Mouse (Mus musculus): ENCODE data around the gene Lyzl4. TPM values are rescaled to one million over a fixed set of nuclear protein-coding genes. Genes with fewer than 3 reads are reported as not detected.
"Not testable (repeated sequence)": the region's sequence is repeated elsewhere in the genome, so short reads cannot be mapped to it uniquely, and the experiment has no call there.

Gene Lyzl4
- total RNA-seq, 2 experiments from 2014 or later: not detected

GRCm38 (mm10) chr9:121606498-121607096 is 35.3 kb downstream of the Lyzl4 start:
- no peak for ATAC-seq (replicated peaks; ENCODE audit: low FRiP score, poor library complexity, severe bottlenecking)

- no peak for ATAC-seq (replicated peaks; ENCODE audit: low FRiP score, poor library complexity, severe bottlenecking)
Observed at GRCm38 (mm10) chr9:121605414-121606278, 36.2 kb downstream of the Lyzl4 start.

GRCm38 (mm10) chr9:121602381-121602780 is 39.5 kb downstream of the Lyzl4 start:
- ATAC-seq (replicated peaks; ENCODE audit: low FRiP score, poor library complexity, severe bottlenecking): no peak

DNA sequence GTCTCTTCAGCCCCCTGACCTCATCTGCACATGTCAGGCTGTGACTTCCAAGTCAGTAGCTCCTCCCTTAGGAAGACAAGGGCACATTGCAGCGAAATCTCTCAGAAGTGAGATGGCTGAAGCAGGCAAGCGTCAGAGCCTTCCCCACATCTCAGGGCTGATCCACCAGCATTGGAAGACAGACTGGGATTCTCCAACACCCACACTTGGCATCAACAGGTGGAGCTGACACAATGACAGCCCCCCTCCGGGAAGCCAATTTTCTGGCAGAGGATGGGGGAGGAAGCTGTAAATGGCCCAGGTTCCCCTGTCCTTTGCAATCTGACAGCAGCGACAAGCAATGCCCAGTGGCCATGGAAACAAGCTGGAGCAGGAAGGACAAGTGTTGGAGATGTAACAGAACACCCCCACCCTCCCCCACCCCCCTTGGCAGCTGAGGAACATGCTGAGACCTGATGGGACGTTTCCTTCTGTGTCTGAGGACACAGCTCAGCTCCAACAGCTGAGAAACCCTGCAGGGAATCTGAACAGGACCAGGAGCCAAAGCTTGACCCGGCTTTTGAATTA is 41.0 kb downstream of the Lyzl4 start:
- ATAC-seq (replicated peaks; ENCODE audit: low FRiP score, poor library complexity, severe bottlenecking): no peak

- ATAC-seq (replicated peaks; ENCODE audit: low FRiP score, poor library complexity, severe bottlenecking): no peak
Observed at GRCm38 (mm10) chr9:121600201-121600860, 41.6 kb downstream of the Lyzl4 start.

DNA sequence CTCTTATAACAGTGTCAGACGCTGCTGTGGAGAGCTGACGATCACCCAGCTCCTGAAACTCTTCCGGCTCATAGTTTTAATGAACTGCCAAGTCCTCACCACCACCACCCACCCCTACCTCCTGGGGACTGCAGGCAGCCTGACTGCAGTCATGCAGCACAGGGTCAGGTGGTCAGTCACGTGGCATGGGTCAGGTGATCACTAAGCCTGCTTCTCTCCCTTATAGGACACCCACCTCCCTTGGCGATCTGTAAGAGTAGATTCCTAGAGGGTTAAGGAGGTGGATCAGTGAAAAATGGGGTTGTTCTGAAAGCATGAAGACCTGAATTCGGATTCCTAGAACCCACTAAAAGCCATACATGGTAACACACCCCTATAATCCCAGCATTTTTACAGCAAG is 42.3 kb downstream of the Lyzl4 start:
- ATAC-seq (replicated peaks; ENCODE audit: low FRiP score, poor library complexity, severe bottlenecking): no peak

DNA sequence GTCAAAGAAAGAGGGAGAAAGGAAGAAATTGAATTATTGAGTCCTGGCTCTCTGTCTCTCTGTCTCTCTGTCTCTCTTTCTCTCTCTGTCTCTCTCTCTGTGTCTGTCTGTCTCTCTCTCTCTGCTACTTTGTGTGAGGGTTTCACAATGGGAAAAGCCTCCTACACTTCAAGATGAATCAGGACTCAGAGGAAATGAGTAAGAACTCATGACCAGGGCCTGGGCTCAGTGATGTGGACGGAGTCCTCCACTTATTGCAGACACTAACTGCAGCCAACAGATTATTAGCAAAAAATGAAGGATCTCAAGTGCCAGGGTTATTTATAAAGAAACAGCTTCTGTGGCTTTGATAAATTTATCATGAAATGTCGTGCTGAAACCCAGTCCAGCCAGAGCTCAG is 43.8 kb downstream of the Lyzl4 start:
- no peak for ATAC-seq (replicated peaks; ENCODE audit: low FRiP score, poor library complexity, severe bottlenecking)

DNA sequence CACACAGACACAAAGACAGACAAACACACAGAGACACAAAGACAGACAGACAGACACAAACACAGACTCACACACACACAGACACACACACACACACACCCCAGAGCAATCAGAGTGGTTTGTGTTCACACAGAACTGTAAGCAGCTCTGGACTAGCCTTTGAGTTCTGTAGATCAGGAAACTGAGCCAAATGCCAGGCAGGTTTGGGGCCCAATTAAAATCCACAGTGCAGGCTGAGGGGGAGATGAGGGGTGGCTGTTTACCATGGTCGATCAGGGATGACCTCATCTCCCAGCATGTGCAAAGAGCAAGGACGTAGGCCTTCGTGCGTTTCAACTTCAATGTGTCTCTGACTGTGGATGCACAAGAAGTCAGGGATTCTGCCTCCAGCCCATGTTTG is 47.1 kb downstream of the Lyzl4 start:
- no peak for ATAC-seq (replicated peaks; ENCODE audit: low FRiP score, poor library complexity, severe bottlenecking)

- not testable (repeated sequence) for ATAC-seq (replicated peaks; ENCODE audit: low FRiP score, poor library complexity, severe bottlenecking)
Observed at GRCm38 (mm10) chr9:121593768-121594167, 48.1 kb downstream of the Lyzl4 start.

DNA sequence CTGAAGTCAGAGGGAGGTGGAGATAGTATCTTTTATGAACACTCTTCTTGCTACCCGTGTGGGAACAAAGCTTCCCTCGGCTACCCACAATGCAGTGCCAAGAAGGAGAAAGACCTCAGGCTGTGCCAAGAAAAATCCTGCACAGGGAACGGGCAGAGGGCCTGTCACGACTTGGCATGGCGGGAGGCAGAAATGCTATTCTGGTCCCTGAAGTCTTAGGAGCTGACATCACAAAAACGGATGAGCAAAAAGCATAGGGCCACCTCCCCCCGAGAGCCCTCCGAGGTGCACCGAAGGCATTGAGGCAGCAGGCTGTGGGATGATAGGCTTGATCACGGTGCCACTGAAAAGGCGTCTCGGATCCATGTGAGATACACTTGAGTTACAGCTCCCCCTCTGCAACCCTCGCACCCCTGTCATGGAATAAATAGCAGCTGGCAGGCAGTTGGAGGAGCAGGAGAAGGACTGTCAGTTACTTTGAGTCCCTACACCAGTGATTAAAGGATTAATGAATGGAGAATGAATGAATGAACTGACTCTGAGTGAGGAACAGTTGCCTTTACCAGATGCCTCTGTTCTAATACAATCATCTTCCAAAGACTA is 48.8 kb downstream of the Lyzl4 start:
- ATAC-seq (replicated peaks; ENCODE audit: low FRiP score, poor library complexity, severe bottlenecking): no peak

DNA sequence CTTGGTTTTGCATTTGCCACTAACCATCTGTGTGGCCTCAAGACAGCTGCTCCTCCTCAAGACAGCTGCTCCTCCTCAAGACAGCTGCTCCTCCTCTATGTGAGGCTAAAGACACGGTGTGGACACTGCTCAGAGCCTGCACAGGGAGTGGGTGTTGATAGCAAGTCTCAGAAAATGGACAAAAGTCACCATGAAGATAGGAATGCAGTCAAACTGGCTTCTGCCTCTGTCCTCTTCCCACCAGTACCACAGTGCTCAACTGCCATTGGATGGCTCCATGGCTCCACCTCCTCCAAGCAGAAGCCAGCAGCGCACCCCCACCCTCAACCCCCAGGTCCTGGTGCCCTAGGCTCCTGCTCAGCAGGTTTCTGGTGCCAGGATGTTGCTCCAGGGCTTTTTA is 52.4 kb downstream of the Lyzl4 start:
- no peak for ATAC-seq (replicated peaks; ENCODE audit: low FRiP score, poor library complexity, severe bottlenecking)

DNA sequence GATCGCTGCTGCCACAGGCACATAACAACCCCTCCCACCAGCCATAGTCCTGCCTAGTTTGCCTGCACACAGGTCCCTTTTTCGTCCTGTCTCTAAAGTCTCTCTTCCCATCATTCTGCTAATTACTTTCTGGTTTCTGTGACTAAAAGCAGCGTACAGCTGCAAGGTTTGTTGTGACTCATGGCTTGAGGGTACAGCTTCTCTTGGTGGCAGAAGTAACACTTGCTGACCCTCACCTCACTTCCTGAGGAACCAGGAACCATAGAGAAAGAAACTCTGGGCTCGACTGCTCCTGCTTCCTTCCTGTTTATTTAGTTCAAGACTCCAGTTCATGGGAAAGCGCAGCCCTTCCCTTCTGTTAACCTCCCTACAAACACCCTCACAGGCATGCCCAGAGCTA is 67.5 kb downstream of the Lyzl4 start:
- ATAC-seq (replicated peaks; ENCODE audit: low FRiP score, poor library complexity, severe bottlenecking): no peak

DNA sequence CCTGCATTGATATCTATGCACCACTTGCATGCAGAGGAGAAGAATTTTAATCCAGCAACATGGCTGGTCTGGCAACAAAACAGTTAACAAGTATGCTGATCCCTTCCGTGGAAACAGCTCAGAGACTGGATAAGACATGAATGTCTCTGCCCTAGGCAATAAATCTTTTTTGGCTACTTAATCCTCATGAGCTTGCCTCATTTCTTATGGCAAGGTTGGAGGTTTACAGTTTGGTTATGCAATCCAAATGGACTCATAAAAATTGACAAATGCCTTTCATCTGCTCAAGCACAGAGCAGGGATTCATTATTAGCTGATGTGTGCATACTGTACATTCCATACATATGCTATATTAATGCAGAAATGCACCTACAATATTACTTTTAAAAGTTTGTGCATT is 73.4 kb downstream of the Lyzl4 start:
- no peak for ATAC-seq (replicated peaks; ENCODE audit: low FRiP score, poor library complexity, severe bottlenecking)

DNA sequence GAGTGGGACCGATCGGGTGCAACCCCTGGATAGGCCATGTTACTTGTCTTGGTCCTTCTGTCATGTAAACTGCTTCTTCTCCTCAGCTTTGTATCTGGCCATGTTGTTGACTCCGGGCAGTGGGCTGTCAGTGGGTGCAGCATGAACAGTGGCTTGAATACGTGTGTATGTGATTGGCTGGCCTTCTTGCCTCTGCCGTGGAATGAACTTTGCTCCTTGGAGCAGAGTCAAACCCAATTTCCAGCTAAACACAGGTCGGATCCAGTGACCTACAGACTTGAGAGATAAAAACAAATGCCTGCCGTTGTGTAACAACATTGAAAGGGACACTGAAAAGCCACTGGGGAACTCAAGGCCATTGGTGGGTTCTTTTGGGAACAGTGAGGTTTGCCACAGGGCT is 75.5 kb downstream of the Lyzl4 start:
- no peak for ATAC-seq (replicated peaks; ENCODE audit: low FRiP score, poor library complexity, severe bottlenecking)

DNA sequence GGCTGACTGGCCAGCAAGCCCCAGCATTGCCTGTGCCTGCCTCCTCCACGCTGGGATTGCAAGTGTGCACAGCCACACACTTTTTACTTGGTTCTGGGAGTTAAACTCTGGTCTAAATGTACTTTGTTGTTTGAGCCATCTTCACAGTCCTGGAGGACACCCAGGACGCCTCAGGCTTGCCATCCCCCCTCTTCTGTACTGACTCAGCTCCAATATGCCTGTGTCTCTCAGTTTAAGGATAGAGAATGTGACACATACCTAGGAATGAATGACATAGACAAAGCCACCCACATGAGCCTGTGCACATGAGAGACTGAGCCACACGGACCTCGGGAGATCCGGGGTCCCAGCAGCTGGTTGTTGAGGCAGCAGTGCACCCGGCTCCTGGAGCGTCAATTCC is 78.6 kb downstream of the Lyzl4 start:
- ATAC-seq (replicated peaks; ENCODE audit: low FRiP score, poor library complexity, severe bottlenecking): no peak

DNA sequence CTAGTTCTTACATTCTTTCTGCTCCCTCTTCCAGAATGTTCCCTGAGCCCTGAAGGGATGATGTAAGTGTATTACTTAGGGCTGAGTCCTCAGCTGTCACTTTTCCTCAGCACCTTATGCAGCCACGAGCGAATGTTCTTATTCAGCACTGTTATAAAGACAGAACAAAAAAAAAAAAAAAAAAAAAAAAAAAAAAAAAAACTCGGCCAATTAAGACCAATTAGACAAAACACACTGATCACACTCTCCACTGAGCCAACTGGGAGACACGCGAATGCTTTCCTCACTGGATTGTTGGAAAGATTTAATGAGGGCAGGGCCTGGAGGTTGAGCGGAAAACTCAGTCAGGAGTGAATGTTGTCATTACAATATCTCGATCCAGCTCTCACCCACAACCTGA is 81.4 kb downstream of the Lyzl4 start:
- no peak for ATAC-seq (replicated peaks; ENCODE audit: low FRiP score, poor library complexity, severe bottlenecking)

DNA sequence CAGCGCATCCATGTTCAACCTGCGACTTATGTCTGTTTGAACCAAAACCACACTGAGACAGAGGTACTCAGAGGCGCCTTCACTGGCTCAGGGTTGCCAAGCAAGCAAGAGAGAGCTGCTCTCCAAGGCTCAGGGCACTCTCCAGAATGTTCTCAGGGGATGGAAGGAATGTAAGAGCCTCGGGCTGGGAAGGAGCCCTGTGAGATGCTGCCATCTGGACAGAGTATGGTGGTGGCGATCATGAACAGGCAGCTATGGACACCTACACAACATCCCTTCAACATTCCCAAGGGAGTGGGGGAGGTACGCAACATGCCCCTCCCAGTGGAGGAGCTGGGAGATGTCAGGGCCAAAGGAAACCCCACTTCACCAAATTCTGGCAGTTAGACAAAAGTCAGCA is 83.7 kb downstream of the Lyzl4 start:
- ATAC-seq (replicated peaks; ENCODE audit: low FRiP score, poor library complexity, severe bottlenecking): no peak

DNA sequence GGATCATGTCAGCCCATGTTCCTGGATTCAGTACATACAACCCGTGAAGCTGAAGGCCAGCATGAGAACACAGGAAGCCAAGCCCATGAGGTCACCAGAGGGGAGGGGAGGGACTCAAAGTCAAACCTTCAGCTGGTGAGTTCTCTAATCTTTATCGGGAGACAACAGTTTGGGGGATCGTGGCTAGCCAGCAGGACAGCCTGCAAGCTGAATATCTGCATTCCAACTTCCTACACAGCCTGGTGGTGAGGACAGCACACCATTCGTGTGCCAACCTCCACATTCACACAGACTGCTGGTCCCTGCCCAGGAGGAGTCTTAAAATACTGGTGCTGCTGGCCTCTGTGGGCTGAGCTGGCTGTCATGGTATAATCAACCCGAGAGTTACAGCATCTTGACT is 85.0 kb downstream of the Lyzl4 start:
- no peak for ATAC-seq (replicated peaks; ENCODE audit: low FRiP score, poor library complexity, severe bottlenecking)

DNA sequence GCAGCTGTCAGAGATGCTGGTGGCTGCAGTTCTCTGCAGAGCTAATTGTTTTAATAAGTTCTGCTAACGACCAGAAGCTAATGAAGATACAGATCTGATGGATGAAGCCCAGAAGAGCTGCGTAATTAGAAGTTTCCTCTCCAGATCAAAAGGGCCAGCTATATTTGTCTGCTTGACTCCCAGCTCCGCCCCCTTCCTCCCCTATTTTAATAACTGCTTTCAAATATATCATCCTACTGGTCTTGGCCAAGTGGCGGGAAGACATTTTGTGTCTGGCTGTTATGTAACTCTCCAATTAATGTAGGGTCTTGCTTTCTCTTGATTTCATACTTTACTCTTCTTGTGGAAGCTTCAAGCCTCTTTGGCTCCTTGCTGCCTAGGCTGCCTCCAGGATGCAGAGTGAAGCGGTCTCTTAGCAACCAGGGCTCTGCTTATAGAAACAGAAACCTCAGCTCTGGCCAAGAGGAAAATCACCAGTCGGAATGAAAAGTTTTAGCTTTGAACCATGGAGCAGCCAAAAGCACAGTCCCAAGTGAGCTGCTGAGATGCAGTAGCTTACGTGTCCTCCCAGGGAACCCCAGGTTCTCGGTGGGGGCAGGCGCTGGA is 86.4 kb downstream of the Lyzl4 start:
- 0 out of 2 replicates have a peak, but pooled peaks have one; percentile 19 for ATAC-seq (replicated peaks; ENCODE audit: low FRiP score, poor library complexity, severe bottlenecking)

GRCm38 (mm10) chr9:121553643-121554042 is 88.3 kb downstream of the Lyzl4 start:
- ATAC-seq (replicated peaks; ENCODE audit: low FRiP score, poor library complexity, severe bottlenecking): no peak
